ENCODE assay signal across 17 mouse cellular contexts in genomic region chr10:18147224-18147623, GRCm38 (mm10).
DNase-seq lines count a peak whose midpoint lies in the region; ATAC-seq and TF ChIP-seq lines count a peak whose summit lies in the region.
"Had no signal": no experiment of that assay in that cellular context is flagged by ENCODE, and none has a peak within 500 bp of the region (broad histone marks: within the 10 kb centered on the region; RNA-seq: fewer than 3 reads in every experiment).

No protein-coding gene starts in this region.

- no peak overlapping the region for H3K9ac ChIP-seq in heart, embryonic 13.5 days
- no peak overlapping the region for H3K9ac ChIP-seq in heart, adult 2 months (ENCODE audit: low read depth, low read length)
- H3K9ac ChIP-seq in kidney, embryonic 15.5 days = no peak overlapping the region
- H3K9ac ChIP-seq in embryonic facial prominence, embryonic 15.5 days = no peak overlapping the region
- no peak overlapping the region for H3K9ac ChIP-seq in limb, embryonic 14.5 days (ENCODE audit: low read depth, low read length, severe bottlenecking)
- H3K9ac ChIP-seq: forebrain, embryonic 13.5 days; forebrain, postnatal 0 days; hindbrain, embryonic 13.5 days had no signal

- no peaks in the 10 kb centered on the region for H3K9me3 ChIP-seq in heart, embryonic 13.5 days
- no peaks in the 10 kb centered on the region for H3K9me3 ChIP-seq in kidney, embryonic 15.5 days (replicated peaks)
- no peaks in the 10 kb centered on the region for H3K9me3 ChIP-seq in embryonic facial prominence, embryonic 15.5 days (replicated peaks)
- H3K9me3 ChIP-seq in limb, embryonic 14.5 days (ENCODE audit: control insufficient read depth, low read length) = no peaks in the 10 kb centered on the region
- H3K9me3 ChIP-seq: forebrain, embryonic 13.5 days; hindbrain, embryonic 13.5 days had no signal

- TF ChIP-seq EP300 in heart, adult 2 months (IDR thresholded peaks at IDR 0.05; ENCODE audit: insufficient read depth, low read depth, low read length) = no peak

- intact Hi-C loops in heart, adult 2 months (cut with DNase I) = no loop called here

- H3K4me3 ChIP-seq in heart, embryonic 13.5 days = no peak overlapping the region
- no peak overlapping the region for H3K4me3 ChIP-seq in heart, adult 2 months
- H3K4me3 ChIP-seq in kidney, embryonic 15.5 days (replicated peaks) = no peak overlapping the region
- H3K4me3 ChIP-seq in embryonic facial prominence, embryonic 15.5 days (replicated peaks) = no peak overlapping the region
- H3K4me3 ChIP-seq in limb, embryonic 14.5 days (replicated peaks; ENCODE audit: low read length) = no peak overlapping the region
- H3K4me3 ChIP-seq: forebrain, embryonic 13.5 days; hindbrain, embryonic 13.5 days had no signal

- H3K4me1 ChIP-seq in heart, embryonic 13.5 days = peaks cover 10% of the 10 kb centered on the region; the same call in 1 of the 2 replicates
- no peaks in the 10 kb centered on the region for H3K4me1 ChIP-seq in heart, adult 2 months (ENCODE audit: control insufficient read depth, insufficient read depth, low read length)
- 0 out of 2 replicates have a peak, but pooled peaks cover 5% of the 10 kb centered on the region for H3K4me1 ChIP-seq in kidney, embryonic 15.5 days
- H3K4me1 ChIP-seq in embryonic facial prominence, embryonic 15.5 days = no peaks in the 10 kb centered on the region
- H3K4me1 ChIP-seq in limb, embryonic 14.5 days (ENCODE audit: control insufficient read depth, insufficient read depth, low read length) = no peaks in the 10 kb centered on the region
- H3K4me1 ChIP-seq: forebrain, embryonic 13.5 days; hindbrain, embryonic 13.5 days had no signal

- H3K4me2 ChIP-seq in heart, embryonic 13.5 days = no peak overlapping the region
- H3K4me2 ChIP-seq in kidney, embryonic 15.5 days = no peak overlapping the region
- H3K4me2 ChIP-seq in embryonic facial prominence, embryonic 15.5 days (replicated peaks) = no peak overlapping the region
- no peak overlapping the region for H3K4me2 ChIP-seq in limb, embryonic 14.5 days (replicated peaks; ENCODE audit: low read depth, low read length, severe bottlenecking)
- H3K4me2 ChIP-seq: forebrain, embryonic 13.5 days; hindbrain, embryonic 13.5 days had no signal

- WGBS in heart, embryonic 13.5 days = 62% methylated on average over 3 of the region's 3 CpGs
- 57% methylated on average over 3 of the region's 3 CpGs for WGBS in heart, adult 2 months
- 55% methylated on average over 3 of the region's 3 CpGs for WGBS in kidney, embryonic 15.5 days
- WGBS in embryonic facial prominence, embryonic 15.5 days = 71% methylated on average over 3 of the region's 3 CpGs
- WGBS in limb, embryonic 14.5 days = 65% methylated on average over 3 of the region's 3 CpGs

- no peak for TF ChIP-seq POLR2A in heart, adult 2 months (IDR thresholded peaks at IDR 0.05; ENCODE audit: insufficient read depth, low read depth, low read length)
- no peak for TF ChIP-seq POLR2A in limb, embryonic 14.5 days (IDR thresholded peaks at IDR 0.05; ENCODE audit: borderline replicate concordance, extremely low read depth, insufficient read depth, insufficient read length)

- no peak for TF ChIP-seq CTCF in heart, adult 2 months (IDR thresholded peaks at IDR 0.05)

- no peak for ATAC-seq in heart, embryonic 13.5 days (ENCODE audit: extremely low read depth, insufficient number of reproducible peaks, low FRiP score, low TSS enrichment)
- ATAC-seq in kidney, embryonic 15.5 days (replicated peaks; ENCODE audit: low FRiP score) = peak; percentile 29; the same call in 1 of the 2 replicates
- no peak for ATAC-seq in embryonic facial prominence, embryonic 15.5 days (ENCODE audit: insufficient number of reproducible peaks, low FRiP score, low TSS enrichment, low read depth)
- peak; percentile 57 for ATAC-seq in limb, embryonic 14.5 days (ENCODE audit: low FRiP score, low read depth)
- ATAC-seq: forebrain, embryonic 13.5 days; forebrain, postnatal 0 days; hindbrain, postnatal 0 days had no signal

- H3K79me2 ChIP-seq in heart, adult 2 months (replicated peaks; ENCODE audit: control insufficient read depth, insufficient read depth, low read length) = no peaks in the 10 kb centered on the region

- H3K36me3 ChIP-seq in heart, embryonic 13.5 days = no peaks in the 10 kb centered on the region
- peaks cover 2% of the 10 kb centered on the region; the same call in 1 of the 2 replicates for H3K36me3 ChIP-seq in heart, adult 2 months (ENCODE audit: control insufficient read depth, insufficient read depth, low read length)
- H3K36me3 ChIP-seq in kidney, embryonic 15.5 days = no peaks in the 10 kb centered on the region
- no peaks in the 10 kb centered on the region for H3K36me3 ChIP-seq in embryonic facial prominence, embryonic 15.5 days
- H3K36me3 ChIP-seq in limb, embryonic 14.5 days (ENCODE audit: control insufficient read depth, insufficient read depth, low read length) = no peaks in the 10 kb centered on the region
- H3K36me3 ChIP-seq: hindbrain, embryonic 13.5 days had no signal

- no peaks in the 10 kb centered on the region for H3K27me3 ChIP-seq in heart, embryonic 13.5 days (replicated peaks)
- H3K27me3 ChIP-seq in heart, adult 2 months (ENCODE audit: control insufficient read depth, insufficient read depth, low read length) = no peaks in the 10 kb centered on the region
- no peaks in the 10 kb centered on the region for H3K27me3 ChIP-seq in kidney, embryonic 15.5 days
- no peaks in the 10 kb centered on the region for H3K27me3 ChIP-seq in embryonic facial prominence, embryonic 15.5 days
- H3K27me3 ChIP-seq in limb, embryonic 14.5 days (ENCODE audit: control insufficient read depth, insufficient read depth, low read length) = no peaks in the 10 kb centered on the region
- H3K27me3 ChIP-seq: forebrain, embryonic 13.5 days; hindbrain, embryonic 13.5 days had no signal

- no peak for DNase-seq in heart, adult 2 months
- DNase-seq in kidney, adult 11 months = no peak
- peak; percentile 11 for DNase-seq in limb, embryonic 14.5 days (ENCODE audit: low spot score)
- DNase-seq in ovary, postnatal 36 days (ENCODE audit: low spot score) = no peak
- DNase-seq: adrenal gland, adult 2 months; adrenal gland, postnatal 25 days; cerebellum, adult 2 months; cerebellum, postnatal 10 days; forebrain, postnatal 0 days; gastrocnemius, postnatal 36 days; kidney, adult 18-20 months had no signal

- H3K27ac ChIP-seq in heart, embryonic 13.5 days (replicated peaks) = 0 out of 2 replicates have a peak overlapping the region, but pooled peaks have one; percentile 24
- H3K27ac ChIP-seq in heart, adult 2 months = no peak overlapping the region
- no peak overlapping the region for H3K27ac ChIP-seq in kidney, embryonic 15.5 days
- peak overlapping the region; percentile 39; the same call in 1 of the 2 replicates for H3K27ac ChIP-seq in embryonic facial prominence, embryonic 15.5 days (replicated peaks)
- no peak overlapping the region for H3K27ac ChIP-seq in limb, embryonic 14.5 days (replicated peaks; ENCODE audit: low read depth, low read length)
- H3K27ac ChIP-seq: forebrain, embryonic 13.5 days; hindbrain, embryonic 13.5 days; hindbrain, postnatal 0 days had no signal

Comparison
In these comparisons a context has a peak if more than half of its experiments do, and no peak if none do; other contexts are left out.
1. H3K27ac ChIP-seq: peak in heart, embryonic 13.5 days (single experiment) and embryonic facial prominence, embryonic 15.5 days (single experiment); none in heart, adult 2 months (single experiment), kidney, embryonic 15.5 days (single experiment) and limb, embryonic 14.5 days (single experiment).
2. ATAC-seq: peak in kidney, embryonic 15.5 days (single experiment) and limb, embryonic 14.5 days (single experiment); none in heart, embryonic 13.5 days (single experiment) and embryonic facial prominence, embryonic 15.5 days (single experiment).